Mouse (Mus musculus): ENCODE measurements around the gene Ccdc57.

DNA sequence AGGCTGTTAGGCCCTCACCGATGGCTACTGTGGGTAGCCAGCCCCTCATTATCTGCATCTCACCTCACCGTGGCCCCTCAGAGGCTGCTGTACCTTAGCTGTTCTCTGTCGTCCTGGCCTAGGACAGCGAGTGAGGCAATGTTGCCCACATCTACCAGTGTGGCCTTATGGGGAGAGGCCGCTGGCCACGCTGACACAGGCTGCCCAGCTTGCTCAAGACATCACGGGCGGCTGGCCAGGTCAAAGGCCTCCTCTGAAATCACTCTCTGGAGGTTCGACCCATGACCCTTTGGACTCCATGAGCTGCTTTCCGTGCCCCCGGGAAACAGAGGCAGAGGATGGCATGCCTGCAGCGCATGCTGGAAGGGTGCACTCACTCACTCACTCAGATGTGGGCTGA, 102.0 kb downstream of the Ccdc57 start:
- TF ChIP-seq CTCF (IDR thresholded peaks at IDR 0.05; ENCODE audit: borderline replicate concordance, insufficient read depth, low read length) (no peak), POLR2A (IDR thresholded peaks at IDR 0.05; ENCODE audit: low read depth, low read length) (no peak)

Measured in embryonic fibroblast, embryonic 13.5 days (primary cell).